Mouse (Mus musculus): ENCODE results near the gene Sp6. TPM values are rescaled to one million over a fixed set of nuclear protein-coding genes. Genes with fewer than 3 reads are reported as not detected.

Sp6 gene
- polyA plus RNA-seq (2012; rRNA removed), result 0.78 and 0.79 TPM in 2 replicates

GRCm38 (mm10) chr11:97013121-97013670 lies at the start of gene Sp6:
Gene Sp6, plus strand, starts transcription at chr11:97013394.

GRCm38 (mm10) chr11:96982859-96983258 lies 30.3 kb upstream of the Sp6 start, which contains the start of gene Sp2:
Gene Sp2, minus strand, starts transcription at chr11:96982959.

DNA sequence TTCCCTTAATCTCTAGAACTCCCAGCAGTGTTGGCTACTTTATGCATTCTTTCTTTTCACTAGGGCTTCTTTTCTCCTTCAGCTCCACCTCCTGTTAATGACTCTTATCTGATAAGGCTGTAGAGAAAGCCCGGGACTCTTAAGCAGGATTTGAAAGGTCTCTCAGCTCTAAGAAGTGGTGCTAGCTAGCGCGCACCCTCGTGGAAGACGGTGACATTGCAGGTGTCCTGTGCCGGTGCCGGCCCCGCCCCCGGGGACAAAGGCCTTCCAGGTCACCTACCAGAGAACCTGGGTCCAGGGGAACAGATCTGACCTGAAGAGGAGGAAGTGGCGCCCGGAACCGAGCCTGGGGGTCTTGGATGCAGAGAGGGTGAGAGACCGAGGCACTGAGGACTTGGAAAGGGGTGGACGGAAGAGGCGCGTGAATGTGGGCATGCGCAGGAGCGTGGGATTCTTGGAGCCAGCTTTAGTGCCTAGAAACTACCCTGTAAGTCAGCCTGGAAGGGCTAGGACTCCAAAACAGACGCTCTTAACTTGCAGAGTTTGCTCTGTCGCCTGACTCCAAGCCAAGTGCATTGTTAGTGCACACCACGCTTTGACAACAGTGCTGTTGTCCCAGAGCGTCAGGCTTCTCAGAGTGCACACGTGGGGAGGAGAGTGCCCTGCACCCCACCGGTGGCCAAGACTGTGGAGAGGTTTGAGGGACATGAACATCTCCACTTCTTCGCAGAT lies 16.7 kb downstream of the Sp6 start, which contains the start of gene Scrn2:
TSS of gene Scrn2 (plus strand) at position 253 of the 732 bp plus-strand sequence.

GRCm38 (mm10) chr11:97041022-97041899 lies 28.1 kb downstream of the Sp6 start, which contains the start of the genes Lrrc46 and Mrpl10:
Gene Lrrc46, minus strand, starts transcription at chr11:97041407.
Gene Mrpl10, plus strand, starts transcription at chr11:97041560.

DNA sequence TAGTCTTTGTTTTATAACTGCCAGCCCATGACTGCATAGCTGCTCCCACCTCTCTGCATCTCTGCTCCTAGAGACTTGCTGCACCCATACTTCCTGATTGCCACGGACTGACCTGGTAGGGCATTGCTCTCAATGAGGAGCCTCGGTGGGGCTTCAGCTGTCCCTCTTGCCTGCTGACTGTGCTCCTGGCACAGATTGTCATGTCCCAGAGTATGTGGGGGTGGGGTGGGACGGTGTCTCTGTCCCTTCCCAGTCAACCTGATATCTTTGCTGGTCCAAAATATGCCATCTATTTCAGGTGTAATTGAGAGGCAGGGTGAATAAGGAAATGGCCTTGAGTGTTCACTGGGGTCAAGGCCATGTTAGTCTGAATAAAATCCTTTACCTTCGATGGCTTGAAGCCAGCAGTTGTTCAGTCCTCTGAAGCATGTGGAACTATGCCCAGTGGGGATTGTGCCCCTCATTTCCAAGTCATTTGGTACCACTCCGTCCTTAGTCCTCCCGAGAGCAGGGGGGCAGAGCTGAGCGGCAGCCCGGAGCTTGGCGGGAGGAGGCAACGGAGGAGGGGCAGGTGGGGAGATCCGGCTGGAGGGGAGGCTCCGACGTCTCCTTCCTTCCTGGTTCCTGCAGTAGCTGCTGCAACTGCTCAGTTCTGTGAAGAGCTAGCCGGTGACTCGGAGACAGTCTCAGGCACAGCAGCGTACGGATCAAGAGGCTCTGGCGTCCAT lies 37.2 kb downstream of the Sp6 start, which contains the start of gene Osbpl7:
TSS of gene Osbpl7 (plus strand) at position 413 of the 728 bp plus-strand sequence.

Other genes starting within 250 kb of the Sp6 start
- gene Snx11, start 235.8 kb upstream of the Sp6 start, polyA plus RNA-seq (2012; rRNA removed), result 49.5 and 52.2 TPM in 2 replicates
- gene Cbx1, start 224.3 kb upstream of the Sp6 start, polyA plus RNA-seq (2012; rRNA removed), result 73.6 and 73.9 TPM in 2 replicates
- gene Nfe2l1, start 183.4 kb upstream of the Sp6 start, polyA plus RNA-seq (2012; rRNA removed), result 78.5 and 81.8 TPM in 2 replicates
- gene Copz2, start 163.5 kb upstream of the Sp6 start, polyA plus RNA-seq (2012; rRNA removed), result 10.3 and 17.6 TPM in 2 replicates
- 68.0 and 72.3 TPM in 2 replicates for gene Cdk5rap3, start 96.9 kb upstream of the Sp6 start, polyA plus RNA-seq (2012; rRNA removed)
- 0.08 TPM in 1 of 2 replicates, not detected in the other for gene Prr15l, start 85.3 kb upstream of the Sp6 start, polyA plus RNA-seq (2012; rRNA removed)
- gene Pnpo, start 69.4 kb upstream of the Sp6 start, polyA plus RNA-seq (2012; rRNA removed), result 15.3 and 15.4 TPM in 2 replicates
- gene Sp2, start 30.4 kb upstream of the Sp6 start, polyA plus RNA-seq (2012; rRNA removed), result 6.9 and 8.5 TPM in 2 replicates
- 11.7 and 12.0 TPM in 2 replicates for gene Scrn2, start 16.5 kb downstream of the Sp6 start, polyA plus RNA-seq (2012; rRNA removed)
- gene Lrrc46, start 28.0 kb downstream of the Sp6 start, polyA plus RNA-seq (2012; rRNA removed), result 1.9 and 2.1 TPM in 2 replicates
- gene Mrpl10, start 28.2 kb downstream of the Sp6 start, polyA plus RNA-seq (2012; rRNA removed), result 55.0 and 58.4 TPM in 2 replicates
- 13.8 TPM in 2 replicates for gene Osbpl7, start 37.2 kb downstream of the Sp6 start, polyA plus RNA-seq (2012; rRNA removed)
- 0.55 and 0.73 TPM in 2 replicates for gene Tbx21, start 101.9 kb downstream of the Sp6 start, polyA plus RNA-seq (2012; rRNA removed)
- gene Tbkbp1, start 138.1 kb downstream of the Sp6 start, polyA plus RNA-seq (2012; rRNA removed), result 56.0 and 57.9 TPM in 2 replicates
- gene Kpnb1, start 174.5 kb downstream of the Sp6 start, polyA plus RNA-seq (2012; rRNA removed), result 92.2 and 97.5 TPM in 2 replicates